Mouse (Mus musculus) midbrain, postnatal 0 days (tissue): Measurements from ENCODE around the gene Tbx2. TPM values are rescaled to one million over a fixed set of nuclear protein-coding genes. Genes with fewer than 3 reads are reported as not detected.

Experiments
- ATAC-seq: fragments of 200-750 bp; cut with Nextera tagmentation; 2 replicates; pipeline ENCODE4 v1.8.0; 2017; ENCODE audit warnings: moderate number of reproducible peaks, mild to moderate bottlenecking, moderate TSS enrichment, moderate library complexity; ENCODE audit not compliant: low FRiP score
- DNase-seq: peaks from one replicate; pipeline ENCODE4 v3.0.0-alpha.2; 2015; ENCODE audit warnings: low spot score
- H3K27ac ChIP-seq: fragments of 300-500 bp; sonication (generic); 2 replicates; pipeline ENCODE4 v1.5.1; 2014; ENCODE audit warnings: low read depth, mild to moderate bottlenecking, low read length, mixed read lengths
- H3K27me3 ChIP-seq: fragments of 300-500 bp; sonication (generic); 2 replicates; pipeline ENCODE4 v1.6.1; 2014; ENCODE audit warnings: low read length, control low read depth, mixed read lengths; ENCODE audit not compliant: insufficient read depth
- H3K36me3 ChIP-seq: fragments of 300-500 bp; sonication (generic); 2 replicates; pipeline ENCODE4 v1.6.1; 2014; ENCODE audit warnings: low read length, control low read depth, mixed read lengths; ENCODE audit not compliant: insufficient read depth
- H3K4me1 ChIP-seq: fragments of 300-500 bp; sonication (generic); 2 replicates; pipeline ENCODE4 v1.6.1; 2014; ENCODE audit warnings: mild to moderate bottlenecking, control low read depth, antibody characterized with exemption, low read length, mixed read lengths; ENCODE audit not compliant: insufficient read depth
- H3K4me2 ChIP-seq: fragments of 300-500 bp; sonication (generic); 2 replicates; pipeline ENCODE4 v1.6.1; 2014; ENCODE audit warnings: low read depth, mild to moderate bottlenecking, low read length, mixed read lengths; ENCODE audit not compliant: poor library complexity, severe bottlenecking
- H3K4me3 ChIP-seq: fragments of 300-500 bp; sonication (generic); 2 replicates; pipeline ENCODE4 v1.5.1; 2014; ENCODE audit warnings: low read depth, mild to moderate bottlenecking, low read length, moderate library complexity
- H3K9ac ChIP-seq: fragments of 300-500 bp; sonication (generic); replicated peaks from 2 replicates; pipeline ENCODE4 v1.6.1; 2014; ENCODE audit warnings: mild to moderate bottlenecking, low read length, moderate library complexity, mixed read lengths; ENCODE audit not compliant: poor library complexity, severe bottlenecking
- H3K9me3 ChIP-seq: fragments of 300-500 bp; sonication (generic); 2 replicates; pipeline ENCODE4 v1.6.1; 2016; ENCODE audit warnings: low read length, control low read depth
- CTCF ChIP-seq: IDR thresholded peaks from 2 replicates; pipeline ENCODE4 v1.5.1; 2016; ENCODE audit warnings: antibody characterized with exemption, mild to moderate bottlenecking
- WGBS: fragments of 180-500 bp; shearing (Covaris S2); extraction: QIAGEN DNeasy Blood & Tissue Kit; methylation state at CpG from one replicate; pipeline ENCODE4 v1.1.7; 2014; 5-methylcytosine and 5-hydroxymethylcytosine counted together
- polyA plus RNA-seq: library from polyadenylated mRNA; unstranded; fragments of >200 nt; fragmentation: Nextera tagmentation; extraction: Ambion mirVana; gene quantifications from 2 replicates; pipeline ENCODE4 v1.2.1, GENCODE M21; 2015
- total RNA-seq: library from RNA; depleted of rRNA; stranded (reverse); fragments of >200 nt; gene quantifications from 2 replicates; pipeline ENCODE4 v1.2.3, GENCODE M21; 2014

Gene Tbx2
- total and polyA plus RNA-seq, 2 experiments from 2014 or later = 0.32 to 4.4 TPM

DNA sequence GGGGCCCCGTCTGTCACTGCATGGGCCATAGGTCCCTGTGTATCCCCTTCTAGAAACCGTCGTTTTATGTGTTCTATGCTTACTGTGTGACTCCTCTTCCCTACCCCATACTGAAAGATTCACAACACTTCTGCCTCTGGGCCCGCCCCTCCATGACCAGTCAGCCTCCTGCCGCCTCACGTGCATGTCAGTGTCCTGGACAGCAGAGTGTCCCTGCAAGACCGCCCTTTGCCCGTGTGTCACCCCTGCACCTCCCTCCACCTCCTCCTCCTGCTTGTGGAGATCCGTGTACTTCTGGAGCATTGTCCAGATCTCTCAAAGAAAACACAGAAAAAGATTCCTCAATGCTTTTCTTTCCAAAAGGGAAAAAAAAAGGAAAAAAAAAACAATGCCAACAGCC, 10.7 kb upstream of the Tbx2 start:
- no peak for TF ChIP-seq CTCF
- H3K27me3 ChIP-seq = peaks cover 35% of the 10 kb centered on the region
- H3K27ac ChIP-seq = no peak overlapping the region
- 82% methylated on average over 9 of the region's 9 CpGs for WGBS
- no peak overlapping the region for H3K4me3 ChIP-seq
- no peak overlapping the region for H3K4me2 ChIP-seq
- no peak for ATAC-seq
- H3K9me3 ChIP-seq = no peaks in the 10 kb centered on the region
- H3K4me1 ChIP-seq = no peaks in the 10 kb centered on the region
- H3K36me3 ChIP-seq = no peaks in the 10 kb centered on the region
- DNase-seq = no peak
- H3K9ac ChIP-seq = no peak overlapping the region

DNA sequence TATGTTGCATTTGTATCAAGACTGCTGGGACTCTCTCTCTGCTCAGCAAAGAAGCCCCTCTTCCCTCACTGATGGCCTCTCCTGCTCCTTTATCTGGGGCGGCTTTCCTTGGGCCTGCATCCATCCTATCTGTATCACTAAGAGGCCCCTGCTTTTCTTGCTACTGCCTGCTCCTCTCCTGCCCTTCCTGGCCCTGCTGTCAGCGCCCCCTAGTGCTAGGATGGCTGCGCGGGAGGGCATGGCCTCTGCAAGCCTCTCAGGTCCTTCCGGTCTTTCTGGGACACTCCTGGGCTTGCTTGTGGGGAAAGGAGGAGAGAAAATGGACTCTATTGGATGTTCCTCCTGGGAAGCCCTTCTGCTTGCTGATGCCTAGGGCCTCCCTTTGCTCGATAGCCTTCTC, 9.2 kb upstream of the Tbx2 start:
- H3K9ac ChIP-seq = no peak overlapping the region
- peak; percentile 56 for DNase-seq
- peaks cover 48% of the 10 kb centered on the region for H3K27me3 ChIP-seq
- no peak overlapping the region for H3K4me3 ChIP-seq
- H3K27ac ChIP-seq = no peak overlapping the region
- peak; percentile 82 for TF ChIP-seq CTCF
- 19% methylated on average over 6 of the region's 6 CpGs for WGBS
- no peak overlapping the region for H3K4me2 ChIP-seq
- H3K9me3 ChIP-seq = no peaks in the 10 kb centered on the region
- H3K36me3 ChIP-seq = no peaks in the 10 kb centered on the region
- no peaks in the 10 kb centered on the region for H3K4me1 ChIP-seq
- no peak for ATAC-seq

DNA sequence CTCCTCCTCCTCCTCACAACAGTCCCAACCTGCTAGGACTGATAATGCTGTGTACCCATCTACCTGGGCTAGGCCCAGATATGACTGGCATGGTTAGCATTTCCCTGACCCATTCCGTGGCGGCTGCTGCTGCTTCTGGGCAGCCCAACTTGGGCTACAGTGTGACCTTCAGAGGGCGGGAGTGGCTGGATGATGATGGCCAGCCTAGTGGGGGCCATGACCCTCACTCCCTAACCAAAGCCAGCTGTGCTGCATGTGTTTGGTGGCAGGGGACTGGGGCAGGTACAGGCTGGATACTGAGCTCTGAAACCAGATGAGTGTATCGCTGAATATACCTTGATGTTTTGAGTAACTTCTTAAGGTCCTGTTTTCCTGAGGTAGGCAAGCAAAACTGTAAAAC, 8.6 kb upstream of the Tbx2 start:
- no peak for TF ChIP-seq CTCF
- Histone ChIP-seq H3K27me3 (peaks cover 54% of the 10 kb centered on the region), H3K9me3 (no peaks in the 10 kb centered on the region), H3K4me1 (no peaks in the 10 kb centered on the region), H3K4me3 (no peak overlapping the region), H3K36me3 (no peaks in the 10 kb centered on the region), H3K4me2 (no peak overlapping the region), H3K27ac (no peak overlapping the region), H3K9ac (no peak overlapping the region)
- no peak for DNase-seq
- 96% methylated on average over 4 of the region's 4 CpGs for WGBS
- ATAC-seq = no peak

DNA sequence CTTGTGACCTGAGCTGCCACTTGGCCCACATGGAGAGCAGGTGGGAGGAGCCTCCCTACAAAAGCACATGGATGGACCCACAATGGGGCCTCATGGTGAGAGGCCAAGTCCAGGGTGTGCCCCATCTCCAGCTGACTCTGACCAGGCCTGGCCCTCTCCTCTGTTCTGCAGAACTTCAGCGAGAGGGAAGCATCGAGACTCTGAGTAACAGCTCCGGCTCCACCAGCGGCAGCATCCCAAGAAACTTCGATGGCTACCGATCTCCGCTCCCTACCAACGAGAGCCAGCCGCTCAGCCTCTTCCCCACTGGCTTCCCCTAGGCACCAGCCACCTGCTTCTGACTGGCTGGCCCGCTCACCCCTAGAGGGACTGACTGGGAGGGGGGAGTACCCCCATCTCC, 7.3 kb upstream of the Tbx2 start:
- H3K4me2 ChIP-seq = no peak overlapping the region
- peaks cover 66% of the 10 kb centered on the region for H3K27me3 ChIP-seq
- no peak overlapping the region for H3K4me3 ChIP-seq
- no peak overlapping the region for H3K9ac ChIP-seq
- WGBS = 88% methylated on average over 9 of the region's 10 CpGs
- H3K9me3 ChIP-seq = no peaks in the 10 kb centered on the region
- ATAC-seq (no peak), DNase-seq (no peak)
- TF ChIP-seq CTCF = no peak
- H3K4me1 ChIP-seq = no peaks in the 10 kb centered on the region
- H3K36me3 ChIP-seq = no peaks in the 10 kb centered on the region
- H3K27ac ChIP-seq = no peak overlapping the region

DNA sequence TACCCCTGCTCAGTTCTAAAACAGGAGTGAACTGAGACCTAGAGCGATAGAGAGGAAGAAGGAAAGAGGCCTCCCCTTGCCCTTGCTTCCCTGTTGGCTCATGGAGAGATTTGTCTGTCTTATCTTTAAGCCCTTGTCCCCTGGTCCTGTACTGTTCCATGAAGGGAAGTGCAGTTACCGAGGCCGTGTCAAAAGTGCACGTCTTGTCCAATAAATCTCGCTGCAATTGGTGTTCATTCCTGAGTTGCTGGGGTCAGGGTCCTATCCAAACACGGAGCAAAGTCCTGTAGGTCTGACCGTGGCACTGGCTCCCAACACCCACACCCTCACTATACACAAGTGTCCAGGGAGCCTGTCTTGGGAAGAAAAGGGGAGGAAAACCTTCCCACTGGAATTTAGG, 6.5 kb upstream of the Tbx2 start:
- ATAC-seq (no peak), DNase-seq (no peak)
- H3K4me1 ChIP-seq = no peaks in the 10 kb centered on the region
- H3K27me3 ChIP-seq = peaks cover 72% of the 10 kb centered on the region
- TF ChIP-seq CTCF = no peak
- H3K9me3 ChIP-seq = no peaks in the 10 kb centered on the region
- WGBS = 84% methylated on average over 7 of the region's 7 CpGs
- H3K27ac ChIP-seq = no peak overlapping the region
- H3K4me2 ChIP-seq = no peak overlapping the region
- no peak overlapping the region for H3K4me3 ChIP-seq
- H3K36me3 ChIP-seq = no peaks in the 10 kb centered on the region
- H3K9ac ChIP-seq = no peak overlapping the region

DNA sequence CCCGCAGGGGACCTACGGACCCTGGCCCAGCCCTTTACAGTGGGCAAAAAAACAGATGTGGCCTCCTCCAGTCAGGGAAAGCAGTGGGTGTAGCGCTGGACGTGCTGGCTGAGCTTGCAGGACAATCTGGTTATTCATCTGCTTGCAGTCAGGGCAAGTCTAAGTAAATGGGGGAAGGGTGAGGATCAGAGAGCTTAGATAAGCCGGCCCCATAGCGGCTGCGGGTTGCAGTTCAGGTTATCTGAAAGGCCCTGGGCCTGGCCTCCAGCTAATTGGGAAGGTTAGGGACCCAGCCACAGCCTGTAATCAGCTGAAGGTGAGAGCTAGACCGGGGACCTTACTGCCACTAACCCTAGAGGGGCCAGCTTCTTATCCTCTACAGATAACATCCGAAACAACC, 5.0 kb upstream of the Tbx2 start:
- H3K4me1 ChIP-seq = no peaks in the 10 kb centered on the region
- H3K27me3 ChIP-seq = peaks cover 80% of the 10 kb centered on the region
- H3K4me2 ChIP-seq = no peak overlapping the region
- H3K9ac ChIP-seq = no peak overlapping the region
- 37% methylated on average over 9 of the region's 9 CpGs for WGBS
- DNase-seq = no peak
- no peaks in the 10 kb centered on the region for H3K36me3 ChIP-seq
- no peak overlapping the region for H3K27ac ChIP-seq
- H3K9me3 ChIP-seq = no peaks in the 10 kb centered on the region
- H3K4me3 ChIP-seq = no peak overlapping the region
- TF ChIP-seq CTCF = no peak
- no peak for ATAC-seq
